Mouse (Mus musculus) layer of hippocampus, postnatal 14 days (tissue): ENCODE results near the gene Lama5. TPM values are rescaled to one million over a fixed set of nuclear protein-coding genes. Genes with fewer than 3 reads are reported as not detected.

Experiments used
- DNase-seq, 2 experiments: peaks; one replicate each; pipeline ENCODE4 v3.0.0; 2021 to 2022; ENCODE audit warnings: low spot score in 2 of 2, mixed read lengths in 1 of 2
- microRNA-seq, 2 experiments: library from miRNA; unstranded; fragments of <30 nt; microRNA quantifications; one replicate each; pipeline ENCODE4 v1.2.0; 2021
- total RNA-seq, 2 experiments: library from RNA; stranded (reverse); gene quantifications; 2 replicates each; pipeline ENCODE4 v1.2.3; 2021

Gene Lama5
- total RNA-seq, 2 experiments from 2014 or later = 7.3 to 10.7 TPM

DNA sequence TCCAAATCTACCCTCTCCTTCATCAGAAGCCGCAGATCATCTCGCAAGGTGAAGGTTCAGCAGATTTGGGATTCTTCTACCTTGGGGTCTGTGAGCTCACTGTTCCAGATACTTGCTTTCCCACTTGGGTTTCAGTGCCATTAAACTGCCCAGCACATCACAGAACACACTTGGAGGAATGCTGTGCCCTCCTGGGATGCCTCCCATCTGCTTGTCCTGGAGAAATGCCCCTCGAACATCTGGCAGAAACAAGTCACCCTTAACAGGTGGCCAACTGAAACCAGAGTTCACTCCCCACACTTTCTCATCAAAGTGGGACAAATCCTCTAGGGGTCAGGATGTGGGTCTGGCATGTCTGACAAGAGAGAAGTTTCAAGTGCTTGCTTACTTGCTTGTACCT lies 67.0 kb downstream of the Lama5 start:
- DNase-seq = no peak

- no peak for DNase-seq
Measured at GRCm38 (mm10) chr2:180154796-180155195, 70.9 kb downstream of the Lama5 start.

DNA sequence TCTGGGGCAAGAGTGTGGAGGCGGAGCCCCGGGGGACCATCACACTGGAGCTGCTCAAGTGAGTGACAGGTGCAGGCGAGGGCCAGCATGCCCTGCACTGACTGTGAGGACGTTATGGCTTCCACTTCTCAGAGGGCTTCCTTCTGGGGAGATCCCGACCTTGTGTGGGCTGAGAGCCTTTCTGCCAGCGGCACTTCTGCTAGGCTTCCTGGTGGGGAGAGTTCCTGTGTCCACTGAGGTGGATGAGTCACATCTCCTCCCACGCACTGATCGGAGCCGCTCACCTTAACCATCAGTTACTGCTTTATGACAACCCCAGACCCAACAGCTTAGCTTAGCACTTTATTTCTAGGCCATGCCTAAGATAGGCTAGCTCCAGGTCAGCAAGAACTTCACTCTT lies 77.1 kb downstream of the Lama5 start:
- DNase-seq = no peak

DNA sequence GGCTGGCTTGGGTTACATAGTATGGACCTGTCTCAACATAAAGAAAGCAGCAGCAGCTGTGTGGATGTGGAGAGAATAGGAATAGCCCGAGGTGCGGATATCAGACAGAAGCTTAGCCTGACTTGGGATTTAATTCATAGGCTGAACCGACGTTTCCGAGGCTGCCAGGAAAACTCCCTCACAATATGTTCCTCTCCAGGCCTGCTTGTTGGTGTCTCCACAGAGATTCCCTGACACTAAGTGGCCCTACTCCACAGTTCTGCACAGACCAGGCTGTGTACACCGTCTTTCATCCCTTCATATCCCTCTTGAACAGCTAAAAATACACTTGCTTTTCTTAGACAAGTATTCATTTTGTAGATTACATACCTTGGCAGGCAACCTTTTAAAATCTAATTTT lies 78.3 kb downstream of the Lama5 start:
- no peak for DNase-seq

GRCm38 (mm10) chr2:180146091-180146490 lies 79.6 kb downstream of the Lama5 start:
- no peak for DNase-seq

GRCm38 (mm10) chr2:180135414-180135813 lies 90.2 kb downstream of the Lama5 start:
- no peak for DNase-seq

- no peak for DNase-seq
Measured at GRCm38 (mm10) chr2:180133911-180134310, 91.7 kb downstream of the Lama5 start.

DNA sequence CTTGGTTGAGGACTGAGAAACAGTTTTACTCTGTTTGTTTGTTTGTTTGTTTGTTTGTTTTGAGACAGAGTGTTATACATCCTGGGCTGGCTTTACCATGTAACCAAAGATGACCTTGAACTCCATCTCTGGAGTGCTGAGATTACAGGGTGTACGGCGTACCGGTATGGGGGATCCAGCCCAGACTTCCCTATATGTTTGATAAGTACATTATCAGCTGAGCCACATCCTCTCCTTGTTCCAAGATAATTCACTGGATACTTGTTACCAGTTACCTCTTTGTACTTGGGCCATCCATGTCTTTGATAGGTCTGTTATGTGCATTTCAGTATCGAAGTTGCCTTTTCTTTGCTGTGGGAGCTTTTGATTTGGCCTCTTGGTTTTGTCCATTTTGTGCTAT lies 92.4 kb downstream of the Lama5 start:
- no peak for DNase-seq

DNA sequence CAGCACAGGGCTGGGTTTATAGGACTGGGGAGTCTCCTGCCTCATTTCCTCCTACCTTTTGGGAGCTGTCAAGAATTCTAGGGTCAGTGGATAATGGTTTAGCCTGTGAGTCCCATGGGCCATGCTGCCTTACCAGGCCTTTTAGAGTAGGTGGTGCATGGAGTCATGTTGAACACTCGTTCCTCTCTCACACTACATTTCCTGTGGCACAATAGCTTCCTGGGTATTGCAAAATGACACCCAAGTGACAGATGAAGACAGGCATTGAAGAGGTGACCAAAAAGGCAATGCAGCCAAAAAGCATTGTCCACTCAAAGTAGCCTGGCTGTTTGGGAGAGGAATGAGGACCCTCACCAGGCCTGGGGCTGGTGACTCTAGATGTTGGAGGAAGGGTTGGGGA lies 98.0 kb downstream of the Lama5 start:
- DNase-seq = no peak

Small RNA genes within 50 kb of the gene (microRNA-seq; reads per million reads assigned to microRNA genes)
- gene Mir3091 = 0 to 0.23 reads per million in 2 experiments
- 0 reads per million in 2 experiments for gene Mir7005

Other genes starting within 250 kb of the Lama5 start
- gene Taf4, start 249.2 kb downstream of the Lama5 start, total RNA-seq = 10 to 100 TPM; 17.9 to 18.5 TPM
- gene Lsm14b, start 200.9 kb downstream of the Lama5 start, total RNA-seq = 100 to 1,000 TPM; 110 to 112 TPM
- gene Psma7, start 183.4 kb downstream of the Lama5 start, total RNA-seq = 100 to 1,000 TPM; 189 to 195 TPM
- 10 to 100 TPM; 37.8 to 39.7 TPM for gene Ss18l1, start 183.3 kb downstream of the Lama5 start, total RNA-seq
- gene Mtg2, start 155.3 kb downstream of the Lama5 start, total RNA-seq = 10 to 100 TPM; 15.7 to 16.3 TPM
- 10 to 100 TPM; 24.8 to 33.6 TPM for gene Hrh3, start 121.4 kb downstream of the Lama5 start, total RNA-seq
- gene Osbpl2, start 106.6 kb downstream of the Lama5 start, total RNA-seq = 10 to 100 TPM; 52.0 to 53.5 TPM
- 100 to 1,000 TPM in 1 of 2 experiments, 10 to 100 TPM in 1; 98.4 to 104 TPM for gene Adrm1, start 54.4 kb downstream of the Lama5 start, total RNA-seq
- 100 to 1,000 TPM; 571 to 582 TPM for gene Rps21, start 31.5 kb upstream of the Lama5 start, total RNA-seq
- gene Cables2, start 47.6 kb upstream of the Lama5 start, total RNA-seq = 10 to 100 TPM; 40.2 to 43.6 TPM
- not detected for gene Rbbp8nl, start 64.0 kb upstream of the Lama5 start, total RNA-seq
- gene Gata5, start 108.8 kb upstream of the Lama5 start, total RNA-seq = not detected
- 1 to 10 TPM in 1 of 2 experiments, under 1 TPM in 1; 0.94 to 2.0 TPM for gene Slco4a1, start 230.4 kb upstream of the Lama5 start, total RNA-seq